Mouse (Mus musculus): ENCODE results near the gene Dbil5. TPM values are rescaled to one million over a fixed set of nuclear protein-coding genes. Genes with fewer than 3 reads are reported as not detected.

The Dbil5 gene
- total RNA-seq, 4 experiments from 2014 or later = 0.64 to 1.2 (median 0.96) TPM

Other genes starting within 250 kb of the Dbil5 start
- 1 to 10 TPM; 1.8 to 4.4 (median 2.4) TPM for gene 1700016K19Rik, start 217.7 kb upstream of the Dbil5 start, total RNA-seq (2022)
- gene Rflnb, start 189.8 kb upstream of the Dbil5 start, total RNA-seq (2022) = 1 to 10 TPM; 7.1 to 9.2 (median 7.9) TPM
- 10 to 100 TPM; 90.2 to 98.1 (median 95.1) TPM for gene Vps53, start 38.0 kb upstream of the Dbil5 start, total RNA-seq (2022)
- 10 to 100 TPM; 17.9 to 22.0 (median 19.9) TPM for gene Fam57a, start 37.9 kb upstream of the Dbil5 start, total RNA-seq (2022)
- gene Gemin4, start 56 bp downstream of the Dbil5 start, total RNA-seq (2022) = 10 to 100 TPM in 2 of 4 experiments, 1 to 10 TPM in 2; 9.5 to 13.7 (median 10.9) TPM
- gene Mrm3, start 26.1 kb downstream of the Dbil5 start, total RNA-seq (2022) = 10 to 100 TPM; 16.8 to 19.3 (median 17.5) TPM
- gene Glod4, start 26.1 kb downstream of the Dbil5 start, total RNA-seq (2022) = 10 to 100 TPM; 55.8 to 59.8 (median 58.0) TPM
- 10 to 100 TPM in 3 of 4 experiments, 1 to 10 TPM in 1; 9.2 to 12.2 (median 10.6) TPM for gene Nxn, start 181.5 kb downstream of the Dbil5 start, total RNA-seq (2022)
- 10 to 100 TPM; 24.5 to 33.1 (median 31.1) TPM for gene Timm22, start 189.3 kb downstream of the Dbil5 start, total RNA-seq (2022)